Mouse (Mus musculus): ENCODE measurements around the gene Tiam2.

Gene Tiam2

DNA sequence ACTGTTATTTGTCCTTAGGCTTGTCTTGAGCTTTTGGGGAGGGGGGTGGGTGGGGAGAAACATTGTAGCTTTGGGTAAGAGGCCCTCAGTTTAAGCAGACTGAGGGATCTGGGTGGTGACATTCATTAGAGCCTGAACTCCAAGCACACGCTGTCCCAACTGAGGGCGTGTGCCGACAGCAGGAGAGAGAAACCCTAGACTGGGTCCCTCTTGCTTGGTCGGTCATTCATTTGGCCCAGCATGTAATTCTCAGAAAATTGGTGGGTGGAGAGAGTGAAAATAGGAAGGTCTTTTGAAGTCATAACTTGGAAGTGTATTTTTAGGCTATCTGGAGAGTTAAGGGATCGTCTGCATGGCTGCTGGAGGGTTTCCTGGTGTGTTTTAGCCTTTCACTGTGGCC is 71.5 kb downstream of the Tiam2 start:
- DNase-seq = no peak

DNA sequence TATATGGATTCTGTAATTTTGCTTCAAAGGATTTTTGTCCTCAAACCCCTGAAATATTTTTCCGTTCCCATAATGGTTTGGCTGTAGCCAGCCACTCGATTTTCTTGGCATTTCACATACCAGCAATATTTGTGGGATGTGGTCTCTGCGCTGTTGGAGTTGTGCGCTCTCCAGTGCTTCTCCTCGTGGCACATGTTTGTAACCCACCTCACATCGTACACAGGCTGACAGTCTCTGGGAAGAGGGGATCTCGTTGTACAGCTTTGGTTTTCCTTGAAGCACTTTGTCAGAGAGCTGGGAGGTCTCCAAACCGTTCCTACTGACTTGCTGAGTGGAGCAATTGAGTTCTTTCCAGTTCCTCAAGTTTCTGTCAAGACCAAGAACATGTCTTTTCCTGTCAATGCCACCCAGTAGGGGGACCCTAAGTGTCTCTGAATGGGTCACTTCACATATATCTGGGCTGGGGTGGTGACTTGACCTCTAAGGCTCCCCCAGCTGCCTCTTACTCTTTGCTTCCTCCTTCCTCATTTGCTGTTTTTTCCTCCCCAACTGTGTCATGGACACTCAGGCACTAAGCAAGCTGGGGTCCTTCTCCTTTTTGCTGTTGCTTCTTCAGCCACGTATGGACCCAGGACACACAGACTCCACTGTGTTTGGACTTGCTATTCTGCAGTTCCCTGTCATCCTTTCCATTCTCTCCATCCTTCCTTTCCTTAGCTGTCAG is 79.1 kb downstream of the Tiam2 start:
- no peak for DNase-seq

DNA sequence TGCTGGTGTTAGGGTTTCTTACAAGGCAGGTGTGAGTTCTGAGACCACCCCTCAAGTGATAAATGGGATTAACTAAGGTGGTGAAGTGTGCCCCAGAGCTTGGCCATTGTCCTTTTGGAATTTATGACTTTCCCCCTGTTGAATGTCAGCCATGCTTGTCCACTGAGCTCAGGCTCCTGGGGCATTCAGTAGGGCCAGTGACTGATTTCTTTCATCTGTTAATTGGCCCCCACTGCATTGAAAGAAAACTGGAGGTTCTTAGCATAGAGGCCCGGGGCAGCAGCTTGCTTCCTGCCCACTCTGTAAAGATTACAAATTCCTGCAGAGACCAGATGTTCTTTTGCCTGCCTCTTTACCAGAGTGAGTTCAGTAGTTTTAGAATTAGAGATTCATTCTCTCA is 80.7 kb downstream of the Tiam2 start:
- DNase-seq = no peak

DNA sequence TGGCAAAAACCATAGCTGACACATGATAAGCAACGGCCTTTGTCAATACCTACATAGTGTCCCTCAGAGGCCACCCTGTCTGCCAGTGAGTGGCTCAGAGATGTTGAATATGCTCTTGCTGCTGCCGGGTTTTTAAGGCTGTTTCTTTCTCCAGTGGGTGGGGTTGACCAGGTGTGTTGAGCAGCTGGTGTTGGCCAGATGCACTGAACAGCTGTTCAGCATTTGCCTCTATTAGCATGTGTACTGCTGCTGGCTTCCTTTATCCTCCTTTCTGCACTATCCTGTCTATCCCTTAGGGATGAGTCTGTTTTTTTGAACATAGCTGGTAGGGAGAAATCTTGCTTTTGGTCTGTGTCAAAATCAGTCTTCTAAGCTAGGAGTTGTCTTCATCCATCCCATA is 83.9 kb downstream of the Tiam2 start:
- no peak for DNase-seq

DNA sequence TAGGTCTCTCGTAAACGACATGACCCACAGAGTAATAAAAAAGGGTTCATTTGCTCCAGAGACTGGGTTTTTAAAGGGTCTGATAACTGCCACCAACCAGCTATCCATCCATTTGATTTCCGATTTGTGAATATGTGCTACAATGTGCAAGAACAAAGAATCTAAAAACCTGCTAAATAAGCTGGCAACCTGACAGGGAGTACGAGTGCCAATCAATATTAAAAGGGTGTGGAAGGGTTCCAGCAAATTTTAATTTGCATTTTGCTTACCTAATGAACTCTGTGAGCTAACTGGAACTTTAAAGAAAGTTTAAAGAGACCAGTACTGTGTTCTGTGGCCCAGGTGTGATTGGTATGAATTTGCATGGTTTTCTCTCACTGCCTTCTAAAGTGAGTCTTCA is 86.4 kb downstream of the Tiam2 start:
- DNase-seq = no peak

DNA sequence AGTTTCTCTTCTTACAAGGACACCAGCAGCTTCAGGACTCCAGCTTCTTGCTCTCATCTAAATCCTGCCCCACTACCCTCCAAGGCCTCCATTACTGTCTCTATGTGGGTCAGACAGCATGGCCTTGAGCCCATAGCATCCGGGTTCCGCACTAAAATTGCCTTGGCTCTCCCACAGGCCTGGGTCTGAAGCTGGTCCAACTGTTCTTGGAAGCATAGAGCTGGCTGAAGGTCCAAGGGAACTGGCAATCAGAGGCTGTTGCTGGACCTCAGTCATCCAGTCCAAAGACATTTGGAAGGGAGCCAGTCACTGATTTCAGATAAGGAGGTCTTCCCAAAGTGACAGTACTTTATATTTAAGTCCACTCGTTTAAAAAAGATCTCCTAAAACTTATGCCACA is 89.2 kb downstream of the Tiam2 start:
- DNase-seq = no peak

DNA sequence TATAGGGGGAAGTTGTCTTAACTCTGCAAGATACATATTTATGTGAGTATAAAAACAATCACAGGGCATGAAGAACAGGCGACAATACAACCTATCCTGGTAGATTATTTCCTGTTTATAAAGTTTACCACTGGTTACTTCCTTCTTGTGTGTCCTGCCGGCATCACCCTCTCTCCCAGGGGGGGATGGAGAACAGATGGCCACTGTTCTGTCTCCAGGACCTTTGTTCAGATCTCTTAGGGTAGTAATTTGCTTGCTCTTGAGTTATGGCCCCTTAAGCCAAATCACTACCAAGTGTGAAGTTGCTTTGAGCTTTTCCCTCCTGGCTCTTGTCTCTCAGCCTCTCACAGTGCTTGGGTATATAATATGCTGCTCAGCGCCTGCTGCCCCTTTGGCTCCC is 90.0 kb downstream of the Tiam2 start:
- DNase-seq = no peak

DNA sequence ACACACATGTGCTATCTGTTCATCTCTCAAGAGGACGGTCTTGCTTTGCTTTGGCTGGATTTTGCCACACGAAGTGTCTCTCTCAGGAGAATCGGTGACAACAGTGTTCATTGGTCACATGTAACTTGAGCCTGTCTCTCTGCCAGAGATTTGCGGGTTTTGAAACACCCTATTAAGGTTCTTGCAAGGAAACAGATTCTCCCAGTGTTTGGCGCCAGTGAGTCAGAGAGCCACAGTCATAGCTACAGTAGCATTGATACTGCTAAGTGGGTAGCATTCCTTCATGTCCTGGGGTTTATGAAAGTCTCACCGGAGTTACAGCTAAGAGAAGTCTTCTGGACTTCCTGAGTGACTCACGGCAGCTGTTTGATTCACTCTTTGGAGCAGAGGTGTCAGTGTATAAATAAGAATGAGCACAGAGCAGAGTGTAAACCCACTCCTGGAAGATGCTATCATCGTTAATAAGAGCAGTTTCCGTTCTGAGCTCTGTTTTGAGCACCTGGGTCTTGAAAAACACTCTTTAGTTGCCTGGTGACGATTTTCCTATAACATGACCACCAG is 93.1 kb downstream of the Tiam2 start:
- DNase-seq = no peak

DNA sequence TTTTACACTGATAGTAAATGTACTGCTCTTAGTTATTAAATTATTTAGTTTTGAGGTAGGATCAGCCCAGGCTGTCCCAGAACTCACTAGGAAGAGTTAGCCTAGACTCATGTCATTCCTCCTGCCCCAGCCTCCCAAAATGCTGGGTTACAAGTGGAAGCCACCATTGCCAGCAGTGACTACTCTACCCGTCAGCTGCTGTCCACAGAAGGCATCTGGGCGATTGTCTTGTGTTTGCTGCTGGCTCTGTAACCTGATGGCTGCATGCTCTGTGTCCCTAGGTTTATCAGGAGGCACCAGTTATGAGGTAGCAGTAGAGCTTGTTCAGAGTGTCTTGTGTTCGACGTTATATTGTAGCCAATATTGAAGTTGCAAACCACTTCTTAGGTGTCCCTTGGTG is 93.8 kb downstream of the Tiam2 start:
- DNase-seq = no peak

DNA sequence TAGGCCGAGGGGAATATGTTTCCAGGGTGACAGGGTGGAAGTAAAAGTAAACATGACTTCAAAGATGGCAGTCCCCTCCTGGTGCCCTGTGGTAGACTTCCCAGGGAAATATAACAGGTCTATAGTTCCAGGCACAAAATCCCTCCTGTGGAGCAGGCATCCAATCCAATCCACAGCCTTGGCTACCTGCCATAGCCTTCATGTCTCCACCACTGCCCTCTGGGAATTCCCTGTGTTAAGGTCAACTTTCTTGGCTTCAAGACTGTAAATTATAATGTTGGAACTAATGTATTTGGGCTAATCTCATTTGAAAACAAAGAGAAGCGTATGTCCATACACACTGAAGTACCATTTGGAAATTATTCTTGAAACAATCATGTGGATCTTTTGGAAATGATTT is 97.0 kb downstream of the Tiam2 start:
- no peak for DNase-seq

DNA sequence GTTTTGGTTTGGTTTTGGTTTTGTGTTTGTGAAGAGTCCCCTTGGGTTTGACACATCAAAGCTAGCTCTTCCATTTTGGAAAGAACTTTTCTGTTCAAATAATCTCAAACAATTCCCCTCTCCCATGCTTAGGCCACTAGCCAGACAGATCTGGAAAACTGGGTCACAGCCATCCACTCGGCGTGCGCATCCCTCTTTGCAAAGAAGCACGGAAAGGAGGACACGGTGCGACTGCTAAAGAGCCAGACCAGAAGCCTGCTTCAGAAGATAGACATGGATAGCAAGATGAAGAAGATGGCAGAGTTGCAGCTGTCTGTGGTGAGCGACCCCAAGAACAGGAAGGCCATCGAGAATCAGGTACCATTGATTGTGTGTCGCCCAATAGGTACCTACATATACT is 102.3 kb downstream of the Tiam2 start:
- DNase-seq = no peak

DNA sequence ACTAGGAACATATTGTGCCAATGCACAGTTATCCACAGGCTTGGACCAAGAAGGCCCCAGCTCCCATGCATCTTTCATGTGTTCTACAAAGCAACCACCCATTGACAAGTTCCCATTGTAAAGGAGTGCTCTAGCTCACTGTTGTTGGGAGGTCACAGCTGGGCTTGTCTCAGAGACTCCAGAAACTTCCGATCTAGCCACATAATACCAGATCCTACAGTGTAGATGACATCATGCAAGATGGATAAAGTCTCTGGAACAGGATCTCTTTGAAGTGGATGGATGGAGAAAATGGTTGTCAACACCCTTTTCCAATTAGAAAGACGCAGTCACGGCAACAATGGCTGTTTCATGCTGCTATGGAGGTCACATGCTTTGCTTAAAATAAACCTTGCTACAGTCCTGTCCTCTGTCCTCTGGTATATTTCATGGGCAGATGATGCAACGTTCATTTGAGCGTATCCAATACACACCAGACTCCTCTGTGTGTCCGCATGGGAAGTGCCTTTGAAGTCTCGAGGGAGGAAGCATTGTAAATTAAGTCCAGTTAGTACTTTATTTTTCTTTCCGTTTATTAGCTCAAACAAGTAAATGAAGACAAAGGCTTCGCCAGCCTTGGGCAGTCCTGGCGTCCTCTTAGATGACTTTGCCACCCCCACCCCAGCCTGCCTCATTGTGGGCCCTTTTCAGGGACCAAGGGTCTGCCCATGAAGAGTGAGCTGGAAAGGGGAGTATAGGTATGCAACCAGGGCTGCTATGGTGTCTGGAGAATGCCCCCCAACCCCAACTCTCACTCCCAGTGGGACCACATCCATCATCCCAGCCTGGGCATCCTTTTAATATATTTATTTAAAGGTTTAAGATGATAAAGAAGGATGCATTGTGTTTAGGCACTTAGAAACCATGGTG is 106.5 kb downstream of the Tiam2 start:
- DNase-seq = no peak

DNA sequence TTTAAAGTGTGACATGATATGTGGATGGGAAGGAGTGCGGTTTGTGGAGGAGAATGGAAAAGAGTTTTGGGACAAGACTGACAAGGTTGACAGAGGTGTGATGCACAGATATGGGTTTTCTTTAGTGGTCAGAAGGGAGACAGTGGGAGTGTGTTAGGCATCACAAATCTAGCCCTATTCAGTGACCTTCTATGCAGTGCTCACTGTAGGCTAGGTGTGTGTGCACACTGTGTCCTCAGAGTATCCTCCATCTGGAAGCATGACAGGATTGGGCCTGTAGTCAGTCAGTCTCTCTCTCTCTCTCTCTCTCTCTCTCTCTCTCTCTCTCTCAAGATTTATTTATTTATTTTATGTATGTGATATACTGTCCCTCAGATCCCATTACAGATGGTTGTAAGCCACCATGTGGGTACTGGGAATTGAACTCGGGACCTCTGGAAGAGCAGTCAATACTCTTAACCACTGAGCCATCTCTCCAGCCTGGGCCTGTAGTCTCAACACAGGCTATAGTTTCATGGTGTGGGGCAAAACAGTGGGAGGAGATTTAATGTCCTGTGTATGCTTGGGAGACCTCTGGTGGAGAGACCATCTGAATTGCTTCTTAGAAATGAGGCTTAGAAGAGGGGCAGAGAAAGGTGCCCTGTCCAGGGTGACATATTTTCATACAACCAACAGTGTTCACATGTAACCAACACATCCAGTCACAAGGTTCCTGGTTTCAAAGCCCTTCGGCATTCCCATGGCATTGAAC is 107.3 kb downstream of the Tiam2 start:
- no peak for DNase-seq

DNA sequence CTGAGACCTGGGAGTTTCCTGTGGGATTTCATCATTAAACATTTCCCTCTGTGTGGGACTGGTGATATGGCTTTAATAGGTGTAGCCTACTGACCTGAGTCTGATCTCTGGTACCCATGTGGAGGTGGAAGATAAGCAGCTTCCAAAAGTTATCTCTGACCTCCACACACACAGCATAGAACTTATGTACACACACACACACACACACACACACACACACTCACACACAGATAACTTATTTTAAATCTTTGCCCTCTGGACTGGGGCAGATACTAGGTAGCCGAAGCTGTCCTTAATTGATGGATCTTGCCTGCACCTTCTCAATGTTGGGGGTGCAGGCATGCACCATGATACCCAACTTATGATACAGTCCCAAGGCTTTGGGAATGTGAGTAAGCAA is 108.9 kb downstream of the Tiam2 start:
- no peak for DNase-seq

DNA sequence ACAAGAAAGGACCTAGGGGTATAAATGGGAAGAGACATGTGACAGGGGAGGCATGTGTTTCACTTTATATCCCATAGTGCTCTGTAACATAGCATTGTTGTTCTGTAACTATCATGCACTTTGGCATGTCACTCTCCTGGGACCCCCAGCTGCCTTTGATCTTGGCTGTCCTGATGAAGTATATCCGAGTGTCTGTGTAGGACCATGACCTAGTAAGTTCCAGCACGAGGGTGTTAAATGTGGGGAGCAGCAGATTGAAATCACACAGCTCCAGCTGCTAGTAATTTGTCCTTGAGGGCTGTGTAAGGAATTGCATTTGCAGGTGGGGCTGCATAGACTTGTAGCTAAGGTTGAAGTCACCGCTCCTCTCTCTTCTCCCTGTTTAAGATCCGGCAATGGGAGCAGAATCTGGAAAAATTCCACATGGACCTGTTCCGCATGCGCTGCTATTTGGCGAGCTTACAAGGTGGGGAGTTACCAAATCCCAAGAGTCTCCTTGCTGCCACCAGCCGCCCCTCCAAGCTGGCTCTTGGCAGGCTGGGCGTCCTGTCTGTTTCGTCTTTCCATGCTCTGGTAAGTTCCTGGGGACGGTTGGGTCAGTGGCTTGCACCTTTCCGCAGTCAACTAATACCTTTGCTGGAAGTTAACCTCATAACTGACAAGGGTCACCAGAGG is 110.6 kb downstream of the Tiam2 start:
- no peak for DNase-seq

DNA sequence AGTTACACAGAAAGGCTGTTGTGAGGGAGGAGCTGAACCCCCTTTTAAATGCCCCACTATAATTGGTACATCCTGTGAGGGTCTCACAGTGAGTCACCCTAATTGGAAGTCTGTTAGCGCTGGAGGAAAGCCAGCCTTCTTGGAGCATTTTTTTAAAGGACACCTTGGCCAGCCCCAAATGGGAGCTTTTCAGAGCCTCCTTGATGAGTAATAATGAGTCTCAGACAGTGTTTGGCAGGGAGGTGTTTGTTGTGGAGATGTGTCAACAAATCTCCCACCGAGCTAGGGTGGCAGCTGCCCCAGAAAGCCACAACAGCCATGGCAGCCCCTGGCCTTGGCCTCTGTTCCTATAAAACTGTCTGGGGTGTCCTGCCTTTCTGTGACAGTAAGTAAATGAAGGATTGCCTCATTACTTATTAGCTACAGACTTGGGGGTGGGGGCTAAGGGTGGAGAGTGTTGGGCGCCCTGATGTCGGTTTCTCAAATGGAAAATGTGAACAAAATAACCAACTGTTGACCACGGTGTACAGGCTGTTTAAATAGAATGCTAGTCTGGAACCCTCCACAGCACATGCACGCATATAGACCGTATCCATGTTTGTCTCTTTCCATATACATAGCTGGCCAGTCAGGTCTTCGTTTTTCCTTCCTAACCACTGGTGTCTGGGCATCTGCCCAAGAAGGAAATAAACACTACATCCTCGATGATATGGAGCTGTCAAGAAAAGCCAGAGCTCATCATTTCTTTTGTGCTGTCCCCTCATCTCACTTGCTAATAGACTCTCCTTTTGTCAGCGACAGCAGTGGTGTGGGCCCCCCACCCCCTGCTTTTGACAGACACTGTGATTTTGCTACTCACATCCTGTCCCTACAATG is 116.4 kb downstream of the Tiam2 start:
- DNase-seq = no peak

DNA sequence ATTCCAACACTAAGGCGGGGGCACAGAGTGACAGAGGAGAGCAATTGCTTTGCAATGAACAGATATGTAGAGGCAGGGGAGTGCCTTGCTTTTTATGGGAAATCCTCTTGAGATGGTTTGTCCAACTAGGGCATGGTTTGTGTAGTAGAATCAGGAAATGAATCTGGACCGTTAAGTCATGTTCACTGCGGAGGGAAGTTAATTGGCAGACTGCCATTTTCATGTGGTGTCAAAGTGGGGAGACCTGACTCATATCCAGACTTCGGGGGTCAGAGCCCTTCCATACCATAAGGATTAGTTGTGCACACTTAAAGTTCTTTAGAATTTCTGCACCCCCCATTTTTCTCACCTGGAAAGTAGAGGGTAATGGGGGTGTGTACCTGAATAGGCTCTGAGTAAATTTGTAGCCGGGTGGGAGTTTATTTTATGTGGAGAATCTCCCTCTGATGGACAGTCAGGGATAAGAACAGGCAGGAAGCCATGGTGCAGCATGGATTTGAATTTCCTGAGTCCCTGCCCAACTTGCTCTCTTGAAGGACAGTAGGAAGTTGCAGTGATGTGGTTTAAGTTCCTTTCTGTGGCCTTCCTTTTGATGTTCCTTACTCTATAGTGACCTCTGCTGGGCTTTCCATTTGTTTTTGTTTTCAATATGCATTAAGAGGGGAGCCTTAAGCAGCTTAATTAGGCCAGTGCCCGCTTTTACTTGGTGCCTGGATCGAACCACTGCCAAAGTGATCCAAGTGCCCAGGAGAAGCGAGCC is 120.0 kb downstream of the Tiam2 start:
- DNase-seq = no peak

DNA sequence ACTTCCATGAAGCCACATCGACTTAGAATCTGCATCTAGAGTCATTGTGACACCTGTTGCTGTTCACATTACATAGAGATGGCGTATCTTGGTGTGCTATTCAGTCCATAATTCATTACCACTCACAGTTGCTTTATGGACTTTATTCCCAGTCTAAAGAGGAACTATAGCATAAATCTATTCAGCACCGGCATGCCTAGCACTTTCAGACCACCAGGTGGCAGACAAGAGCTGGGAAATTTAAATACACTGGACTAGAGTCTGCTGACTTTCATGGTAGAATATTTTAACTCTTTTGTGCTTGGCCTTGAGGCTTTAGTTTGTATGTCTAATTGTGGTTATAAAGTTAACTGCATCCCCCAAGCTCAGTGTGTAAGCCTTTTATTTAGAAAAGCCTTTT is 122.4 kb downstream of the Tiam2 start:
- peak; percentile 57 for DNase-seq

DNA sequence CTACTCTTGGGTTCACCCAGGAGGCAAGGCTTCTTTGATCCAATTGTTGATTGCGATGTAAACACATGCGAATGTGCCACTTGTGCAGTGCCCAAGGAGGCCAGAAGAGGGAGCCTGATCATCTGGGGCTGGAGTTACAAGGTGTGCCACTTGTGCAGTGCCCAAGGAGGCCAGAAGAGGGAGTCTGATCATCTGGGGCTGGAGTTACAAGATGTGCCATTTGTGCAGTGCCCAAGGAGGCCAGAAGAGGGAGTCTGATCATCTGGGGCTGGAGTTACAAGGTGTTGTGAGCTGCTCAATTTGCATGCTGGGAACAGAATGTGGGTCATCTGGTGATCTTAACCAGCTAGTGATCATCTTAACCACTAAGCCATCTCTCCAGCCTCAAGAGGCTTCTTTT is 124.7 kb downstream of the Tiam2 start:
- DNase-seq = peak; percentile 82

DNA sequence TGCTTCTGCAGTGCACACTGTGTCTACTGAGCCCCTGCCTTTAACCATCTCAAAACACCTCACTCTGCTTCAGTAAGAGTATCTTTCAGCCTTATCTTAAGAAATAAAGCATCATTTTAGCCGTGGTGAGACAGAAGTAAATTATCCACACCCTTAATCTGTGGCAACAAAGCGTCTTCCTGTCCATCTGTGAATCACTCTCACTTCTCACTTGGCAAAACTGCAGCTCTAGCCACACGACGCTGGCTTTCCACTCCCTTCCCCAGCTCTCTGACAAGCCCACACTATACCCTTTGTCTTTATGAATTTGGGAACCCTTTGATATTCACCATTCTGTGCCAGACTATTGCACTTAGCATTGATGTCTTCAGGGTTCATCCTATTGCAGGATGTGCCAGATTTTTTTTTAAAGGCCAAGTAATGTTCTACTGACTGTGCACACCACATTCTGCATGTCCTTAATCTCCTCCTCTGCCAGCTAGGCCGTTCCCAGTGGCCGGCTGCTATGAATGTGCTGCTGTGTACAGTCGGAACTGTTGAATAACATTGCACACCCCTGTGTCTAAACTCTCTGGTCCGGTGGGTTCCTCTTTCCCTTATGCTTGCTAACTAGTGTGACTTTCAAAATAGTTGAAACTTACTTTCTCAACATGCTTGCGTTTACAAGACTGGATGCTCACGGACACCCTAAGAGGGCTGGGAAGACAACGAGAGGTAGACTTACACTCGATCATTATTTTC is 126.4 kb downstream of the Tiam2 start:
- no peak for DNase-seq
